10 mouse cellular contexts compared by ENCODE assay signal in the genomic region with DNA sequence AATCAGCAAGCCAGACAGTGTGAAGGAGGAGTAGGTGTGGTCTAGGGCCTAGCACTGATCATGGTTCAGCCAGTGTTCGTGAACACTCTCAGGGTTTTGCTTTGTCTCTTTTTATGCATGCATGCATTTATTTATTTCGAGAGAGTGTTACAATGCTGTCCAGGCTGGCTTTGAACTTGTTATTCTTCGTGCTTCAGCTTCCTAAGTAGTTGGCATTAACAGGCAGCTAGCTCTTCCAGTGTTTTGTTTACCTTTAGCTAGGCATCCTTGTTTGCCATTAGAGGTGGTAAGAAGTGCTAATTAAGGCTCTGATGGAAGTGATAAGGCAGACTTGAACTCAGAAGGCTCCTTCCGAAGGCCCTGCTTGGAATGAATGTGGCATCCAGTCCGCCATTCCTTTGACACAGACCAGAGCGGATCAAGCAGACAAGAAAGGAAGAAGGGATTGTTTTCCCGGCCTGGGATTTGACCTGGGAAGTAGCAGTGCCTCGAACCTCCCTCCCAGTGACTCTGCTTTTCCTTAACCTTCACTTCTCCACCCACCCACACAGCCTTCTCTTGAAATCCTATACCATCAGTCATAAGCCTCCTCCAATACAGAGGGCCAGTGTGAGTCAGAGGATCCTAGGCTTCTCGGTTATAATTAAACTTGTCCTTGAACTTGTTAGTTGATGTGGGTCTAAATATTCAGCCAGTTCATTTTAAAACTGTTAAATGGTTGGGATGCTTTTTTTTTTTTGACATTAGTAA. TPM values are rescaled to one million over a fixed set of nuclear protein-coding genes. Genes with fewer than 3 reads are reported as not detected.
A peak's percentile ranks its signal among the peaks of the same experiment; 100 is the strongest.
DNase-seq lines count a peak whose midpoint lies in the region; ATAC-seq and TF ChIP-seq lines count a peak whose summit lies in the region.
"Had no signal": no experiment of that assay in that cellular context is flagged by ENCODE, and none has a peak within 500 bp of the region (broad histone marks: within the 10 kb centered on the region; RNA-seq: fewer than 3 reads in every experiment).

No protein-coding gene starts in this region.

- peak overlapping the region; percentile 81 for H3K4me2 ChIP-seq in lung, embryonic 14.5 days
- H3K4me2 ChIP-seq in embryonic facial prominence, embryonic 13.5 days: peak overlapping the region; percentile 71
- H3K4me2 ChIP-seq in intestine, embryonic 16.5 days (ENCODE audit: low read depth, low read length): peak overlapping the region; percentile 78
- H3K4me2 ChIP-seq in neural tube, embryonic 14.5 days (ENCODE audit: low read depth, low read length): peak overlapping the region; percentile 69; the same call in 1 of the 2 replicates

- H3K36me3 ChIP-seq in lung, embryonic 14.5 days (ENCODE audit: insufficient read depth): no peaks in the 10 kb centered on the region
- H3K36me3 ChIP-seq in embryonic facial prominence, embryonic 13.5 days: no peaks in the 10 kb centered on the region
- no peaks in the 10 kb centered on the region for H3K36me3 ChIP-seq in intestine, embryonic 16.5 days (ENCODE audit: control insufficient read depth, insufficient read depth, low read length)
- H3K36me3 ChIP-seq in neural tube, embryonic 14.5 days (ENCODE audit: control insufficient read depth, insufficient read depth, low read length): no peaks in the 10 kb centered on the region

- ATAC-seq in lung, embryonic 14.5 days (ENCODE audit: insufficient read depth): no peak
- ATAC-seq in embryonic facial prominence, embryonic 13.5 days (ENCODE audit: insufficient number of reproducible peaks, insufficient read depth, low FRiP score, low TSS enrichment, low read depth): no peak
- no peak for ATAC-seq in intestine, embryonic 16.5 days
- ATAC-seq in neural tube, embryonic 14.5 days (ENCODE audit: low read depth): no peak
- ATAC-seq in megakaryocyte-erythroid progenitor cell, adult 5-6 weeks (replicated peaks; ENCODE audit: low FRiP score, low TSS enrichment, poor library complexity, severe bottlenecking): no peak

- peak overlapping the region; percentile 87; the same call in 1 of the 2 replicates for H3K9ac ChIP-seq in lung, embryonic 14.5 days
- H3K9ac ChIP-seq in embryonic facial prominence, embryonic 13.5 days: peak overlapping the region; percentile 91
- H3K9ac ChIP-seq in intestine, embryonic 16.5 days (ENCODE audit: low read depth, low read length): 0 out of 2 replicates have a peak overlapping the region, but pooled peaks have one; percentile 15
- H3K9ac ChIP-seq in neural tube, embryonic 14.5 days (replicated peaks; ENCODE audit: low read depth, low read length): no peak overlapping the region

- H3K27me3 ChIP-seq in lung, embryonic 14.5 days (ENCODE audit: insufficient read depth, low read length): no peaks in the 10 kb centered on the region
- H3K27me3 ChIP-seq in embryonic facial prominence, embryonic 13.5 days: no peaks in the 10 kb centered on the region
- no peaks in the 10 kb centered on the region for H3K27me3 ChIP-seq in intestine, embryonic 16.5 days (replicated peaks; ENCODE audit: control insufficient read depth, insufficient read depth, low read length)
- no peaks in the 10 kb centered on the region for H3K27me3 ChIP-seq in neural tube, embryonic 14.5 days (ENCODE audit: control insufficient read depth, insufficient read depth, low read length)

- no peak for DNase-seq in lung, embryonic 14.5 days
- no peak for DNase-seq in lung, postnatal 10 days
- DNase-seq in left cerebral cortex, adult 18-20 months (ENCODE audit: low spot score in 2 of 2): no peak
- no peak for DNase-seq in right cerebral cortex, adult 2 months (ENCODE audit: low spot score in 2 of 2)
- DNase-seq: adrenal gland, postnatal 36 days; right cerebral cortex, postnatal 25 days had no signal

- no peak for TF ChIP-seq CTCF in lung, embryonic 14.5 days (IDR thresholded peaks at IDR 0.05; ENCODE audit: low read depth)

- WGBS in lung, embryonic 14.5 days: 36% methylated on average over 9 of the region's 9 CpGs
- WGBS in embryonic facial prominence, embryonic 13.5 days: 43% methylated on average over 9 of the region's 9 CpGs
- 44% methylated on average over 9 of the region's 9 CpGs for WGBS in intestine, embryonic 16.5 days
- WGBS in neural tube, embryonic 14.5 days: 61% methylated on average over 9 of the region's 9 CpGs

- no peak overlapping the region for H3K27ac ChIP-seq in lung, embryonic 14.5 days (ENCODE audit: low read depth)
- no peak overlapping the region for H3K27ac ChIP-seq in embryonic facial prominence, embryonic 13.5 days
- no peak overlapping the region for H3K27ac ChIP-seq in intestine, embryonic 16.5 days (ENCODE audit: low read length)
- H3K27ac ChIP-seq in neural tube, embryonic 14.5 days (ENCODE audit: low read depth, low read length): no peak overlapping the region

- peak overlapping the region; percentile 87 for H3K4me3 ChIP-seq in lung, embryonic 14.5 days (ENCODE audit: low read depth, low read length)
- H3K4me3 ChIP-seq in embryonic facial prominence, embryonic 13.5 days: peak overlapping the region; percentile 87
- H3K4me3 ChIP-seq in intestine, embryonic 16.5 days (ENCODE audit: low read length): peak overlapping the region; percentile 29
- H3K4me3 ChIP-seq in neural tube, embryonic 14.5 days (ENCODE audit: low read depth, low read length): 0 out of 2 replicates have a peak overlapping the region, but pooled peaks have one; percentile 81

- H3K4me1 ChIP-seq in lung, embryonic 14.5 days (ENCODE audit: insufficient read depth): peaks cover 7% of the 10 kb centered on the region; the same call in 1 of the 2 replicates
- H3K4me1 ChIP-seq in embryonic facial prominence, embryonic 13.5 days: peaks cover 21% of the 10 kb centered on the region
- H3K4me1 ChIP-seq in intestine, embryonic 16.5 days (ENCODE audit: control insufficient read depth, insufficient read depth, low read length): peaks cover 24% of the 10 kb centered on the region
- H3K4me1 ChIP-seq in neural tube, embryonic 14.5 days (ENCODE audit: control insufficient read depth, insufficient read depth, low read length): peaks cover 9% of the 10 kb centered on the region

- H3K9me3 ChIP-seq in lung, embryonic 14.5 days (ENCODE audit: low read depth, low read length): no peaks in the 10 kb centered on the region
- H3K9me3 ChIP-seq in embryonic facial prominence, embryonic 13.5 days: no peaks in the 10 kb centered on the region
- H3K9me3 ChIP-seq in intestine, embryonic 16.5 days (ENCODE audit: control insufficient read depth, low read length): no peaks in the 10 kb centered on the region
- H3K9me3 ChIP-seq in neural tube, embryonic 14.5 days (ENCODE audit: control insufficient read depth, low read length): no peaks in the 10 kb centered on the region

RNA-seq across cellular contexts. Expression of a gene that starts 1.7 kb away (rescaled TPM):
- polyA plus RNA-seq in lung, embryonic 14.5 days (2014; fragmentation: Nextera tagmentation; extraction: Ambion mirVana): 22.3 and 23.3 TPM in 2 replicates
- polyA plus RNA-seq in embryonic facial prominence, embryonic 13.5 days (2015; fragmentation: Nextera tagmentation; extraction: Ambion mirVana): 16.6 and 18.7 TPM in 2 replicates
- 23.1 and 24.9 TPM in 2 replicates for polyA plus RNA-seq in intestine, embryonic 16.5 days (2015; fragmentation: Nextera tagmentation; extraction: Ambion mirVana)
- polyA plus RNA-seq in neural tube, embryonic 14.5 days (2014; fragmentation: Nextera tagmentation; extraction: Ambion mirVana): 21.1 and 22.5 TPM in 2 replicates
- 10 to 100 TPM; 20.7 to 21.8 TPM for total RNA-seq in left cerebral cortex, adult 18-20 months (2021)
- total RNA-seq in megakaryocyte-erythroid progenitor cell, adult 5-6 weeks (2014; fragmentation: Nextera tagmentation): 55.5 and 56.0 TPM in 2 replicates
- total RNA-seq in megakaryocyte-erythroid progenitor cell, adult 5-6 weeks (2017): 59.3 and 69.1 TPM in 2 replicates

RNA-seq across cellular contexts. Expression of a gene that starts 28.9 kb away (rescaled TPM):
- polyA plus RNA-seq in lung, embryonic 14.5 days (2014; fragmentation: Nextera tagmentation; extraction: Ambion mirVana): 683 and 808 TPM in 2 replicates
- polyA plus RNA-seq in embryonic facial prominence, embryonic 13.5 days (2015; fragmentation: Nextera tagmentation; extraction: Ambion mirVana): 596 and 689 TPM in 2 replicates
- polyA plus RNA-seq in intestine, embryonic 16.5 days (2015; fragmentation: Nextera tagmentation; extraction: Ambion mirVana): 432 and 438 TPM in 2 replicates
- 366 and 376 TPM in 2 replicates for polyA plus RNA-seq in neural tube, embryonic 14.5 days (2014; fragmentation: Nextera tagmentation; extraction: Ambion mirVana)
- total RNA-seq in left cerebral cortex, adult 18-20 months (2021): 100 to 1,000 TPM; 308 to 322 TPM
- total RNA-seq in megakaryocyte-erythroid progenitor cell, adult 5-6 weeks (2014; fragmentation: Nextera tagmentation): 2,794 and 2,966 TPM in 2 replicates
- total RNA-seq in megakaryocyte-erythroid progenitor cell, adult 5-6 weeks (2017): 2,588 and 3,250 TPM in 2 replicates

RNA-seq across cellular contexts. Expression of a gene that starts 37.0 kb away (rescaled TPM):
- polyA plus RNA-seq in lung, embryonic 14.5 days (2014; fragmentation: Nextera tagmentation; extraction: Ambion mirVana): 1.7 and 2.2 TPM in 2 replicates
- 0.77 and 1.3 TPM in 2 replicates for polyA plus RNA-seq in embryonic facial prominence, embryonic 13.5 days (2015; fragmentation: Nextera tagmentation; extraction: Ambion mirVana)
- polyA plus RNA-seq in intestine, embryonic 16.5 days (2015; fragmentation: Nextera tagmentation; extraction: Ambion mirVana): 1.5 and 2.1 TPM in 2 replicates
- polyA plus RNA-seq in neural tube, embryonic 14.5 days (2014; fragmentation: Nextera tagmentation; extraction: Ambion mirVana): 0.32 and 0.55 TPM in 2 replicates
- 1 to 10 TPM; 1.3 to 2.1 TPM for total RNA-seq in left cerebral cortex, adult 18-20 months (2021)
- total RNA-seq in megakaryocyte-erythroid progenitor cell, adult 5-6 weeks (2014; fragmentation: Nextera tagmentation): 1.2 and 1.4 TPM in 2 replicates
- total RNA-seq in megakaryocyte-erythroid progenitor cell, adult 5-6 weeks (2017): 0.19 and 0.52 TPM in 2 replicates

RNA-seq across cellular contexts. Expression of a gene that starts 40.0 kb away (rescaled TPM):
- 41.9 and 44.6 TPM in 2 replicates for polyA plus RNA-seq in lung, embryonic 14.5 days (2014; fragmentation: Nextera tagmentation; extraction: Ambion mirVana)
- 40.5 and 48.3 TPM in 2 replicates for polyA plus RNA-seq in embryonic facial prominence, embryonic 13.5 days (2015; fragmentation: Nextera tagmentation; extraction: Ambion mirVana)
- polyA plus RNA-seq in intestine, embryonic 16.5 days (2015; fragmentation: Nextera tagmentation; extraction: Ambion mirVana): 32.0 and 32.9 TPM in 2 replicates
- polyA plus RNA-seq in neural tube, embryonic 14.5 days (2014; fragmentation: Nextera tagmentation; extraction: Ambion mirVana): 58.6 and 63.3 TPM in 2 replicates
- total RNA-seq in left cerebral cortex, adult 18-20 months (2021): 10 to 100 TPM; 88.2 to 88.4 TPM
- total RNA-seq in megakaryocyte-erythroid progenitor cell, adult 5-6 weeks (2014; fragmentation: Nextera tagmentation): 12.6 and 21.2 TPM in 2 replicates
- total RNA-seq in megakaryocyte-erythroid progenitor cell, adult 5-6 weeks (2017): 35.6 and 36.8 TPM in 2 replicates

Comparison
In these comparisons a context has a peak if more than half of its experiments do, and no peak if none do; other contexts are left out.
1. H3K4me3 ChIP-seq: peak in every context shown above with its lines; median percentile 87 in lung, embryonic 14.5 days; 87 in embryonic facial prominence, embryonic 13.5 days; 81 in neural tube, embryonic 14.5 days; 29 in intestine, embryonic 16.5 days.